Mouse (Mus musculus): ENCODE measurements around the gene B3gat3.
A peak's percentile ranks its signal among the peaks of the same experiment; 100 is the strongest.

- TF ChIP-seq CTCF (IDR thresholded peaks at IDR 0.05), result no peak
- TF ChIP-seq EP300 (IDR thresholded peaks at IDR 0.05), result peak; percentile 88
Observed at GRCm38 (mm10) chr19:8966590-8967372, 46.6 kb downstream of the B3gat3 start, which contains the start of gene Eef1g.

Measured in lung, postnatal 0 days (tissue).